Mouse (Mus musculus) heart, adult 2 months (tissue): ENCODE data around the gene Vegfa. TPM values are rescaled to one million over a fixed set of nuclear protein-coding genes. Genes with fewer than 3 reads are reported as not detected.

Source experiments
- DNase-seq, 2 experiments: peaks; one replicate each; pipeline ENCODE4 v3.0.0; 2021
- H3K27ac ChIP-seq: fragments of 200-600 bp; 2 replicates; pipeline ENCODE4 v1.8.1; 2022
- H3K27me3 ChIP-seq: fragments of 200-500 bp; 2 replicates; pipeline ENCODE4 v1.6.1; 2012; ENCODE audit warnings: mild to moderate bottlenecking, low read length, inconsistent platforms, mixed read lengths; ENCODE audit not compliant: control insufficient read depth, insufficient read depth
- H3K36me3 ChIP-seq: fragments of 200-500 bp; 2 replicates; pipeline ENCODE4 v1.6.1; 2012; ENCODE audit warnings: low read length, inconsistent platforms; ENCODE audit not compliant: control insufficient read depth, insufficient read depth
- H3K4me1 ChIP-seq: fragments of 200-500 bp; 2 replicates; pipeline ENCODE4 v1.6.1; 2011; ENCODE audit warnings: low read length; ENCODE audit not compliant: control insufficient read depth, insufficient read depth
- H3K4me3 ChIP-seq: fragments of 200-600 bp; 2 replicates; pipeline ENCODE4 v1.8.1; 2022
- H3K79me2 ChIP-seq: fragments of 200-500 bp; replicated peaks from 2 replicates; pipeline ENCODE4 v1.6.1; 2012; ENCODE audit warnings: mild to moderate bottlenecking, inconsistent platforms, low read length, moderate library complexity, mixed read lengths; ENCODE audit not compliant: control insufficient read depth, insufficient read depth
- H3K9ac ChIP-seq: fragments of 200-500 bp; 2 replicates; pipeline ENCODE4 v1.6.1; 2012; ENCODE audit warnings: low read depth, mild to moderate bottlenecking, control low read depth, inconsistent platforms, low read length, mixed read lengths
- CTCF ChIP-seq: fragments of 200-600 bp; IDR thresholded peaks from 2 replicates; pipeline ENCODE4 v1.8.1; 2022; ENCODE audit warnings: antibody characterized with exemption, mild to moderate bottlenecking, moderate library complexity
- EP300 ChIP-seq: fragments of 200-500 bp; IDR thresholded peaks from 2 replicates; pipeline ENCODE4 v1.6.1; 2011; ENCODE audit warnings: low read depth, low read length, control low read depth; ENCODE audit not compliant: insufficient read depth
- POLR2A ChIP-seq: fragments of 200-500 bp; IDR thresholded peaks from 2 replicates; pipeline ENCODE4 v1.6.1; 2011; ENCODE audit warnings: mild to moderate bottlenecking, low read depth, low read length, control low read depth; ENCODE audit not compliant: insufficient read depth
- WGBS: fragments of 180-500 bp; shearing (Covaris S2); methylation state at CpG from one replicate; pipeline ENCODE4 v1.1.7; 2018; 5-methylcytosine and 5-hydroxymethylcytosine counted together
- intact Hi-C: fragments of 180-260 bp; cut with DNase I; formaldehyde crosslinking; loops from one replicate; pipeline ENCODE4 v1.15.1; 2025
- polyA plus RNA-seq: library from polyadenylated mRNA; depleted of rRNA; stranded (reverse); fragments of >200 nt; gene quantifications from 2 replicates; pipeline ENCODE4 v1.2.3, GENCODE M21; 2012
- total RNA-seq, 2 experiments: library from RNA; stranded (reverse); gene quantifications; 2 replicates each; pipeline ENCODE4 v1.2.3; 2021

Gene Vegfa
- total and polyA plus RNA-seq, 3 experiments: 207 to 384 (median 328) TPM

DNA sequence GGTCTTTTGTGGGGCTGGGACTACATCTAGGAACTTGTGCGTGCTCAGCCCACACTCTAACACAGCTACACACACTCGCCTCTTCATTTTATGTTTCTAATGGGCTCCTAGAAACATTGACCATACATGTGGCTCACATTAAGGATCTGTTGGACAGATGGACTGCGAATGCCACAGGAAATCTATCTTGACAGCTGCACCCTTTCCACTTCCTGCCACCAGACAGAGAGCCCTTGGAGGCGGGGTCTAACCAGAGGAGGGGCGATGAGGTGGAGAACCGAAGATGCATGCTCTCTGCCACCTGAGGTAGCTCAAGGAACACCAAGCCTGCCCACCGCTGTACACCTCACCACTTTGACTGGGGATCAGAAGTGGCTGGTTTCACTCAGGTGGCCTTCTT, 57.7 kb downstream of the Vegfa start:
- H3K79me2 ChIP-seq: no peaks in the 10 kb centered on the region
- H3K9ac ChIP-seq: no peak overlapping the region
- no peak overlapping the region for H3K4me3 ChIP-seq
- intact Hi-C loops: no loop called here
- H3K27me3 ChIP-seq: no peaks in the 10 kb centered on the region
- H3K4me1 ChIP-seq: no peaks in the 10 kb centered on the region
- TF ChIP-seq POLR2A (no peak), EP300 (no peak)
- H3K27ac ChIP-seq: no peak overlapping the region
- 59% methylated on average over 7 of the region's 7 CpGs for WGBS
- DNase-seq: no peak
- H3K36me3 ChIP-seq: no peaks in the 10 kb centered on the region

GRCm38 (mm10) chr17:45973214-45973613, 59.0 kb downstream of the Vegfa start:
- Histone ChIP-seq H3K36me3 (no peaks in the 10 kb centered on the region), H3K9ac (no peak overlapping the region), H3K79me2 (no peaks in the 10 kb centered on the region), H3K4me3 (no peak overlapping the region), H3K4me1 (no peaks in the 10 kb centered on the region), H3K27ac (no peak overlapping the region), H3K27me3 (no peaks in the 10 kb centered on the region)
- 54% methylated on average over 7 of the region's 7 CpGs for WGBS
- intact Hi-C loops: no loop called here
- DNase-seq: no peak
- TF ChIP-seq POLR2A (no peak), CTCF (no peak), EP300 (no peak)

DNA sequence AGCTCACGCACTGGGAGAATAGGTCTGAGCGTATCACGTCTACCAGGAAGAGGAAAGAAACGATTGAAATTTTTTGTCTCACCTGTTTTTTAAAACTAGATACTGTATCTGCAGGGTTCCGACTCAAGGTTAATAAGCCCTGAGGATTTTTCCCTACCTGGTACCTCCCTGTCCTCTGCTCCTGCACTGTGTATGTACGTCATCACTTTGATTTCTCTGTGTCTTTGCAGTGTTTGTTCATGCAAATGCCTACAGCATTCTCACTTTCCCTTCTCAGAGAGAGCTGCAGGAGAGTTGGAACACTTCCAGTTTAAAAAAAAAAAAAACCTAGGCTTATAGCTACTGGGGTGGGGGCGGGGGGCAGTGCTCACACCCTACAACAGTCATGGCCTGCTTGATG, 59.8 kb downstream of the Vegfa start:
- intact Hi-C loops: no loop called here
- Histone ChIP-seq H3K27ac (no peak overlapping the region), H3K79me2 (no peaks in the 10 kb centered on the region), H3K27me3 (no peaks in the 10 kb centered on the region), H3K4me1 (no peaks in the 10 kb centered on the region), H3K4me3 (no peak overlapping the region), H3K9ac (no peak overlapping the region), H3K36me3 (no peaks in the 10 kb centered on the region)
- no peak for DNase-seq
- no peak for TF ChIP-seq CTCF
- TF ChIP-seq POLR2A: no peak
- no peak for TF ChIP-seq EP300
- 84% methylated on average over 7 of the region's 7 CpGs for WGBS

DNA sequence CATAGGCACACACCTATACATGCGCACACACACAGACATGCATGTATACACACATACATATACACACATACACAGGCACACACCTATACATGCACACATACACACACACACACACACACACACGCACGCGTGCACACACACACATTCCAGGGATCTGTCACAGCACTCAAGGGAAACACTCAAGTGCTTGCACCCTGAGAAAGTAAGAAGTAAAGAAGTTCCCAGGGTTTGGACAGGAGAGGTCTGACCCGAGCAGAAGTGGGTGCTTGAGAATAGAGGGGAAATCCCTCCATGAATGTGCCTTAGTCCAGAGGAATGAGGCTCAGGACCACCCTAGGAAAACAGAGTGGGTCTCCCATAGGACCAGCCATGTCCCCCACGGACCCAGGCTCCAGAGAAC, 60.4 kb downstream of the Vegfa start:
- Histone ChIP-seq H3K4me1 (no peaks in the 10 kb centered on the region), H3K36me3 (no peaks in the 10 kb centered on the region)

DNA sequence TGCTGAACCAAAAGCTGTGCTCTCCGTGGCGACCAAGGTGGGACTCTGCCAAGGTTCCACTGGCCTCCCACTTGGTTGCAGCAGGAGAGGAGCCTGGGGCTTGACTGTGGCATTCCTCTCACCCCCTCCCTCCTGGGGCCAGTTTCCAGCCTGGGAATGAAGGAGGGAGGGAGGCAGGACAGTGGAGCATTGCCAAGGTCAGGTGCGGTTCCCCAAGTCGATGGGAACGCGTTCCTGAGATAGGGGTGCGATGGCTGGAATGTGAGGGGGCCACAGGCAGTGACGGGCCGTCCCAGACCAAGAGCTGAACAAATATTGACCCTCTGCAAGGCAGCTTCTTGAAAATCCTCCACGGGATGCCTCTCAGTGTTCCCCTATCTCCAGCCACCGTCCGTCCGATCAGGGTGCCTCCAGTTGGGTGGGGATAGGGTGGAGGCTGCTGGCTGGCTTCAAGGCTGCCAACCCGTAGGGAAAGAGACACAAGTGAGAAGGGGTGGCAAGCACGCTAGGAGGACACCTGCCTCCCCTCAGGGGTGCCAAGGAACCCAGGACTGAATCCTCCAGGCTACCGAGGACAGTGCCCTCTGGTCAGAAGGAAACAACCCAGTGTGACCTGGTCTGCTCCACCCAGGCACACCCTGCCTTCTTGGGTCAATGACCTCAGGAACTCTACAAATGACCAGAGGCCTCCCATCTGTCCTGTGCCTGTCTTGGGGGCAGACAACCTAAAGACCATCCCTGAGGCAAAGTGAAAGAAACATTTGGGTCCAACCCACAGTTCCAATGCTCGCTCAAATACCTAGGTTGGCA, 61.2 kb downstream of the Vegfa start:
- 68% methylated on average over 17 of the region's 17 CpGs for WGBS
- no peak overlapping the region for H3K4me3 ChIP-seq
- H3K4me1 ChIP-seq: no peaks in the 10 kb centered on the region
- intact Hi-C loops: no loop called here
- no peak for DNase-seq
- no peaks in the 10 kb centered on the region for H3K27me3 ChIP-seq
- H3K36me3 ChIP-seq: no peaks in the 10 kb centered on the region
- H3K79me2 ChIP-seq: no peaks in the 10 kb centered on the region
- no peak overlapping the region for H3K27ac ChIP-seq
- H3K9ac ChIP-seq: no peak overlapping the region
- no peak for TF ChIP-seq CTCF
- no peak for TF ChIP-seq EP300
- TF ChIP-seq POLR2A: no peak

More for the DNA sequence above, 60.4 kb downstream of the Vegfa start:
- Histone ChIP-seq H3K27me3 (no peaks in the 10 kb centered on the region), H3K9ac (no peak overlapping the region), H3K4me3 (no peak overlapping the region), H3K79me2 (no peaks in the 10 kb centered on the region), H3K27ac (no peak overlapping the region)
- WGBS: 90% methylated on average over 6 of the region's 6 CpGs
- intact Hi-C loops: no loop called here
- no peak for DNase-seq
- TF ChIP-seq EP300 (no peak), CTCF (no peak), POLR2A (no peak)

- Histone ChIP-seq H3K79me2 (no peaks in the 10 kb centered on the region), H3K9ac (no peak overlapping the region), H3K27ac (no peak overlapping the region), H3K36me3 (no peaks in the 10 kb centered on the region), H3K4me1 (no peaks in the 10 kb centered on the region), H3K4me3 (no peak overlapping the region), H3K27me3 (no peaks in the 10 kb centered on the region)
- DNase-seq: no peak
- no peak for TF ChIP-seq POLR2A
- TF ChIP-seq EP300: no peak
- no peak for TF ChIP-seq CTCF
- intact Hi-C loops: no loop called here
- WGBS: 72% methylated on average over 8 of the region's 8 CpGs
These were observed 62.6 kb downstream of the Vegfa start for GRCm38 (mm10) chr17:45969596-45969995.
